Mouse (Mus musculus): ENCODE measurements around the gene Spata2.

DNA sequence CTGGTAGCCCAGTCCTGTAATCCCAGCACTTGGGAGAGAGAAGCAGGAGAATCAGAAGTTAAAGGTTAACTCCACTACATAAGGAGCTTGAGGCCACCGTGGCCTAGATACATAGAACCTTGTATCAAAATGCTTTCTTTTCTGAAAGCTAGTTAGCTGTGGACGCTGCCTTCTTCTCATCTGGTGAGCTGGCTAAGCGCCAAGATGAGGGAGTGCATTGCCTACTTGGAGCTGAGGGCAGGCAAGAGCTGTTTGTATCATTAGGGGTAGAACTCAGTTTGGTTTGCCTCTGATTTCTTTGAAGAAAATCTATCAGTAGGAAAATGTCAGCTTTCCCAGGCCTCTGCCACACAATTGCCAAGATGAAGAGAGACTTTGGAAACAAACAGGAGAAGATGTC, 38.9 kb downstream of the Spata2 start:
- TF ChIP-seq CTCF (IDR thresholded peaks at IDR 0.05) (no peak), EP300 (IDR thresholded peaks at IDR 0.05; ENCODE audit: insufficient read depth, low read depth, low read length) (no peak), POLR2A (IDR thresholded peaks at IDR 0.05; ENCODE audit: insufficient read depth, low read depth, low read length) (no peak)
